Mouse (Mus musculus) ES-E14 (cell line): ENCODE data around the gene Lrrc52.

Experiments used
- HCFC1 ChIP-seq: IDR thresholded peaks from 2 replicates; pipeline ENCODE4 v1.6.1; 2012; ENCODE audit warnings: low read length, inconsistent platforms, borderline replicate concordance; ENCODE audit not compliant: insufficient read depth
- MAFK ChIP-seq: IDR thresholded peaks from 2 replicates; pipeline ENCODE4 v1.6.1; 2014; ENCODE audit warnings: mild to moderate bottlenecking, low read depth, low read length, inconsistent platforms; ENCODE audit not compliant: insufficient read depth
- ZC3H11A ChIP-seq: IDR thresholded peaks from 2 replicates; pipeline ENCODE4 v1.6.1; 2012; ENCODE audit warnings: low read depth, mild to moderate bottlenecking, inconsistent platforms, low read length, borderline replicate concordance
- ZNF384 ChIP-seq: IDR thresholded peaks from 2 replicates; pipeline ENCODE4 v1.6.1; 2012; ENCODE audit warnings: low read depth, low read length, inconsistent platforms

GRCm38 (mm10) chr1:167497991-167498390 lies 31.4 kb upstream of the Lrrc52 start:
- TF ChIP-seq ZC3H11A, result no peak
- no peak; the same call in 1 of the 2 replicates for TF ChIP-seq ZNF384
- no peak for TF ChIP-seq HCFC1
- no peak for TF ChIP-seq MAFK
